Mouse (Mus musculus) hindbrain, embryonic 14.5 days (tissue): Measurements from ENCODE around the gene Itga9. TPM values are rescaled to one million over a fixed set of nuclear protein-coding genes. Genes with fewer than 3 reads are reported as not detected.

Experiments
- ATAC-seq: fragments of 200-750 bp; cut with Nextera tagmentation; 2 replicates; pipeline ENCODE4 v1.8.0; 2017; ENCODE audit warnings: moderate number of reproducible peaks, mild to moderate bottlenecking, moderate TSS enrichment, moderate library complexity; ENCODE audit not compliant: low FRiP score
- DNase-seq: peaks from one replicate; pipeline ENCODE4 v3.0.0-alpha.2; 2015; ENCODE audit warnings: low spot score
- H3K27ac ChIP-seq: fragments of 300-500 bp; sonication (generic); 2 replicates; pipeline ENCODE4 v1.5.1; 2014; ENCODE audit warnings: mild to moderate bottlenecking, moderate library complexity
- H3K27me3 ChIP-seq: fragments of 300-500 bp; sonication (generic); 2 replicates; pipeline ENCODE4 v1.6.1; 2014; ENCODE audit warnings: mild to moderate bottlenecking, low read length, mixed read lengths; ENCODE audit not compliant: control insufficient read depth, insufficient read depth
- H3K36me3 ChIP-seq: fragments of 300-500 bp; sonication (generic); replicated peaks from 2 replicates; pipeline ENCODE4 v1.6.1; 2014; ENCODE audit not compliant: control insufficient read depth, insufficient read depth
- H3K4me1 ChIP-seq: fragments of 300-500 bp; sonication (generic); replicated peaks from 2 replicates; pipeline ENCODE4 v1.6.1; 2014; ENCODE audit warnings: antibody characterized with exemption, low read length, mixed read lengths; ENCODE audit not compliant: control insufficient read depth, insufficient read depth
- H3K4me2 ChIP-seq: fragments of 300-500 bp; sonication (generic); replicated peaks from 2 replicates; pipeline ENCODE4 v1.6.1; 2014; ENCODE audit warnings: mild to moderate bottlenecking, moderate library complexity
- H3K4me3 ChIP-seq: fragments of 300-500 bp; sonication (generic); replicated peaks from 2 replicates; pipeline ENCODE4 v1.5.1; 2014; ENCODE audit warnings: mild to moderate bottlenecking, low read length
- H3K9ac ChIP-seq: fragments of 300-500 bp; sonication (generic); 2 replicates; pipeline ENCODE4 v1.6.1; 2014
- H3K9me3 ChIP-seq: fragments of 300-500 bp; sonication (generic); 2 replicates; pipeline ENCODE4 v1.6.1; 2016; ENCODE audit warnings: low read length; ENCODE audit not compliant: control insufficient read depth
- WGBS: fragments of 180-500 bp; shearing (Covaris S2); extraction: QIAGEN DNeasy Blood & Tissue Kit; methylation state at CpG from one replicate; pipeline ENCODE4 v1.1.7; 2014; 5-methylcytosine and 5-hydroxymethylcytosine counted together
- polyA plus RNA-seq: library from polyadenylated mRNA; unstranded; fragments of >200 nt; fragmentation: Nextera tagmentation; extraction: Ambion mirVana; gene quantifications from 2 replicates; pipeline ENCODE4 v1.2.1, GENCODE M21; 2014

Itga9 gene
- polyA plus RNA-seq, 1 experiment from 2014 or later = 4.4 TPM

DNA sequence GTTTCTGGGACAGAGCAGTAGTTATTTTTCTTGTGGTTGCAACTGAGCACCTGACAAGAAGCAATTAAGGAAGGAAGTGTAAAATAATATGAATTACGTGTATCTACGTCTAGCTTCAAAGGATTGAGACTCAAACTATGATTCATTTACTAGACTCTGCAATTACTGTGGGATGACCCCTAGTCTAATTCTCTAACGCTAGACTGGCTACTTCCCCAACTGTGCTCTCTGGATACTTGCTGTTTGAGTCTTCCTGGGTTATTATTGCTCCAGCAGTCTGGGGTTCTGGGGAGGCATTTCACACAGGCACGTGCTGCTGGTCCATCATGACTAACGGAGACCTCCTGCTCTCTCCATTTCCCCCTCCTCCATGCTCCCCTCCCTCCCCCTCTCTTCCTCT lies 10.7 kb downstream of the Itga9 start:
- Histone ChIP-seq H3K9ac (no peak overlapping the region), H3K4me3 (no peak overlapping the region), H3K4me2 (no peak overlapping the region), H3K36me3 (no peaks in the 10 kb centered on the region), H3K4me1 (peaks cover 1% of the 10 kb centered on the region; the same call in 1 of the 2 replicates), H3K27me3 (no peaks in the 10 kb centered on the region; the same call in 1 of the 2 replicates), H3K9me3 (no peaks in the 10 kb centered on the region), H3K27ac (no peak overlapping the region)
- 71% methylated on average over 5 of the region's 5 CpGs for WGBS
- ATAC-seq = no peak
- DNase-seq = no peak

DNA sequence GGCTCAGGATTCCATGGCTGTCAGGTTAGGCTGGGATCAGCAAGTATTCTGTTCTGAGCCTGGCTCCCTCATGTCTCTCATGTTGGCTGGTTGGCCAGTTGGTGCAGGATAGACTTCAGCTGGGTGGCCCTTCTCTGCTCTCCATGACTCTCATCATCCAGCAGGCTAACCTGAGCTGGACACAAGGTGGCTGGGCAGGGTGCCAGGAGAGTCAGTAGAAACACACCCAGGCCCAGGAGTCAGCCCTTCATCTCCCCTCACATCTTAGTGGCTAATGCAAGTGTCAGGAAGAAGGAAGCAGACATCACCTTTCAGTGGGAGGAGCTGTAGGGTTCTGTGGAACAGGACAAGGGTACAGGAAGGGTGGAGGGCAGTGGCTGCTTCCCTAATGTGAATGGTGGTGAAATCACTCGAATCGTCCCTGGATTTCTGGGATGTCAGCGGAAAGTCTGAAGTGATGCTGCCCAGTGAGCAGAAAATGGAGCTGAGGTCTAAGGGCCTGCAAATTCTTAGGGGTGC lies 12.3 kb downstream of the Itga9 start:
- ATAC-seq (no peak), DNase-seq (no peak)
- H3K4me2 ChIP-seq = no peak overlapping the region
- no peaks in the 10 kb centered on the region for H3K4me1 ChIP-seq
- H3K4me3 ChIP-seq = no peak overlapping the region
- no peak overlapping the region for H3K9ac ChIP-seq
- H3K9me3 ChIP-seq = no peaks in the 10 kb centered on the region
- H3K36me3 ChIP-seq = no peaks in the 10 kb centered on the region
- H3K27ac ChIP-seq = no peak overlapping the region
- WGBS = 85% methylated on average over 3 of the region's 3 CpGs
- no peaks in the 10 kb centered on the region for H3K27me3 ChIP-seq

DNA sequence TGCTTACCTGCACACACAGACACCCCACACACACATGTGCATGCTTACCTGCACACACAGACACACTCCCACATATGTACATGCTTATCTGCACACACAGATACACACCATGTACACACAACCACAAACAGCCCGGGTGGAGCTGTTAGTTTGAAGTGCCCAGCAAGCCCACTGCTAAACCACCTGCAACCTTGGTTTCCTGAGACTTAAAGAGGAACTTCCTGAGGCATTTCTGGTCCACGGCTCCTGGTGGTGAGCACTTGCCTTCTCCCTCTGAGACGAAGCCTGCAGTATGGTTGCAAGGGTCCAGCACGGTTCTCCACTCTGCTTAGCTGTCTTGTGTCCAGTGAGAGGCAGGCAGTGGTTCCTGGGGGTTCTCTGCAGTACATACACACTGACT lies 14.3 kb downstream of the Itga9 start:
- Histone ChIP-seq H3K27ac (no peak overlapping the region), H3K36me3 (no peaks in the 10 kb centered on the region), H3K4me1 (no peaks in the 10 kb centered on the region), H3K4me2 (no peak overlapping the region), H3K4me3 (no peak overlapping the region), H3K9ac (no peak overlapping the region), H3K27me3 (no peaks in the 10 kb centered on the region), H3K9me3 (no peaks in the 10 kb centered on the region)
- DNase-seq (no peak), ATAC-seq (no peak)
- 69% methylated on average over 4 of the region's 4 CpGs for WGBS

DNA sequence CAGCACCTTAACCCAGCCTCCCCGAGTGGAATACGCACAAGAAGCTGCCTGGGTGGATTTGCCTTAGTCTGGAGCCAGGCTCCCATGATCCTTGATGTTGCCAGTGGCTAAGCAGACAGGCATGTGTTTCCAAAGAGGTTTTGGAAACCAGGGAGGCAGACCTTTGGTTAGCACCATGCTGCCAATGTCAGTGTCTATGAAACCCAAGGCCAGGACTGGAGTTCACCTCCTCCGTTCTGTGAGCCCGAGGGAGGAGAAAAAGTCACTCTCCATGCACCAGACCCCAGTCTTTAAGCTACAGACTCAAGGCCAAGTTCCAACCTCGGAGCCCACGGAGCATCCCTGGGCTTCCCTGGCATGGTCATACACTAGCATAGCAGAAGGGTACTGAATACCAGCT lies 15.2 kb downstream of the Itga9 start:
- ATAC-seq = no peak
- Histone ChIP-seq H3K36me3 (no peaks in the 10 kb centered on the region), H3K27me3 (no peaks in the 10 kb centered on the region), H3K4me3 (no peak overlapping the region), H3K4me1 (no peaks in the 10 kb centered on the region), H3K9me3 (no peaks in the 10 kb centered on the region), H3K9ac (no peak overlapping the region), H3K27ac (no peak overlapping the region), H3K4me2 (no peak overlapping the region)
- no peak for DNase-seq
- WGBS = 92% methylated on average over 6 of the region's 6 CpGs

DNA sequence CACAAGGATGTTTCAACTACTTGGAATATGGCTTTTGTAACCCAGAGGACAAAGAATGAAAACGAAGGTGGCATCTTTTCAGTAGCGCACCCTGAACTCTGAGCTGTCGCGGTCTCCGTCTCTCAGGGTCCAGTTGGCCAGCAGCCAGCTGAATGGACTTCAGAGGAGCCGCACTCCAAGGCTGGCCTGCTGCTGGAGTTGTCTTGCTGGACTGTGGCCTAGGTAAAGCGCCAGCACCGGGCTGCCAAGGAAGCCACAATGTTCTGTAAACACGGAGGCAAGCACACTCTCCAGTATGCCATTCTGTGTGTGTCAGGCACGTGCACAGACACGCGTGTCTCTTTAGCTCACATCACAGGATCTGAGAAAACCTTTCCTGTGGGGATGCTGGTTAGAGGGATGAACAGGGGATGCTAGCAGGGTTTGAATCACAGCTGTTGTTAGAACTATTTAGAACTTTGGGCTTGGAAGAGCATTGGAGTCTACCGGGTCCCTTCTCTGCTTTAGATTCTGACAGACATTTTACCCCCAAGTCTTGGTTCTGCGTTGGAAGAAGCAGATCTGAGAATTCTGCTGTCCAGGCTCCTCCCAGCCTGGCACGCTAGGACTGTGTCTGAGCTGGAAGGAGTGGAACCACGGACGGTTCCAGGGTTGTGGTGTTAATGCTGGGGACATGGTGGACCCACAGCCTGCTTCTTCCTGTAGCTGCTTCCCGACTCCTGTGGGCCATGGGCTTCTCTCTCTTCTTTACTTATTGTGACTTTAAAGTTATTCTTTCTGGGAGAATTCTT lies 16.1 kb downstream of the Itga9 start:
- H3K27me3 ChIP-seq = no peaks in the 10 kb centered on the region
- H3K27ac ChIP-seq = no peak overlapping the region
- no peaks in the 10 kb centered on the region for H3K9me3 ChIP-seq
- H3K36me3 ChIP-seq = no peaks in the 10 kb centered on the region
- no peak for ATAC-seq
- H3K4me3 ChIP-seq = no peak overlapping the region
- no peak for DNase-seq
- H3K4me1 ChIP-seq = no peaks in the 10 kb centered on the region
- H3K9ac ChIP-seq = no peak overlapping the region
- 85% methylated on average over 18 of the region's 18 CpGs for WGBS
- no peak overlapping the region for H3K4me2 ChIP-seq

DNA sequence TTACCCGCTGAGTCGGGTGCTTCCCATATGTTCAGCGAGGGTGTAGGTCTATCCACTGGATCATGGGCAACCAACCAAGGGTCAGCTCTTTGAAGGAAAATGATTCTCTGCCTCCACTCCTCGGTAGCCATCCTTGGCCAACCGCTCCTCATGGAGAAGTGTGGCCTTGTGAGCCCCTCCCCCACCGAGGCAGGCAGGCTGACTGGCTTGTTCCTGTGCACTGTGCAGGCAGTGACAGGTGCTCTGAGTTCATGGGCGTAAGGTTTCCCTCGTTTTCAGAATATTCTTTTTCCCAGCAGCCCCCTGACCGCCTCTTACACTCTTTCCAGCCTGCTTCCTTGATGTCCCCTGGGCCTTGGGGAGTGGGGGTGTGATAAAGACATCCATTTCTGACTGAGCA lies 17.0 kb downstream of the Itga9 start:
- H3K9me3 ChIP-seq = no peaks in the 10 kb centered on the region
- no peaks in the 10 kb centered on the region for H3K4me1 ChIP-seq
- 75% methylated on average over 9 of the region's 9 CpGs for WGBS
- no peaks in the 10 kb centered on the region for H3K27me3 ChIP-seq
- ATAC-seq (no peak), DNase-seq (no peak)
- H3K36me3 ChIP-seq = no peaks in the 10 kb centered on the region
- H3K4me2 ChIP-seq = no peak overlapping the region
- H3K4me3 ChIP-seq = no peak overlapping the region
- no peak overlapping the region for H3K9ac ChIP-seq
- H3K27ac ChIP-seq = no peak overlapping the region

DNA sequence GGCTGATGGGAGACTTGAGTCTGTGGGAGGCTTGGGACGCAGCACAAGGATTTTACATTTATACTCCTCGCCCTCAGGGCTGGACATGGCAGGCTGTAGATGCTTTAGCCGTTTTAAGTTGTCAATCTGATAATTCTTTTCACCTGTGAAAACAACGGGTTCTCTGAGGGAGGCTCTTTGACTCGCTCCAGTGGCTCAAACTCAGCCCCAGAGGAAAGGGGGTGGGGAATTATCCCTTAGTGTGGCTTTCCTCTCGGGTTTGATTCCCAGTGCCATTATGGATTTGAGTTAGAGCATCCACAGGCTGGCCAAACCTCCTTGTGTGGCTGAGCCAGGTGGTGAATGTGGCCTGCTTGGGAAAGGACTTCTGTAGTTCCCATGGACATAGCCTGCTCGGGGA lies 17.7 kb downstream of the Itga9 start:
- ATAC-seq = no peak
- Histone ChIP-seq H3K9ac (no peak overlapping the region), H3K27ac (no peak overlapping the region), H3K9me3 (no peaks in the 10 kb centered on the region), H3K27me3 (no peaks in the 10 kb centered on the region), H3K36me3 (no peaks in the 10 kb centered on the region), H3K4me2 (no peak overlapping the region), H3K4me1 (no peaks in the 10 kb centered on the region), H3K4me3 (no peak overlapping the region)
- WGBS = 38% methylated on average over 7 of the region's 7 CpGs
- DNase-seq = no peak

DNA sequence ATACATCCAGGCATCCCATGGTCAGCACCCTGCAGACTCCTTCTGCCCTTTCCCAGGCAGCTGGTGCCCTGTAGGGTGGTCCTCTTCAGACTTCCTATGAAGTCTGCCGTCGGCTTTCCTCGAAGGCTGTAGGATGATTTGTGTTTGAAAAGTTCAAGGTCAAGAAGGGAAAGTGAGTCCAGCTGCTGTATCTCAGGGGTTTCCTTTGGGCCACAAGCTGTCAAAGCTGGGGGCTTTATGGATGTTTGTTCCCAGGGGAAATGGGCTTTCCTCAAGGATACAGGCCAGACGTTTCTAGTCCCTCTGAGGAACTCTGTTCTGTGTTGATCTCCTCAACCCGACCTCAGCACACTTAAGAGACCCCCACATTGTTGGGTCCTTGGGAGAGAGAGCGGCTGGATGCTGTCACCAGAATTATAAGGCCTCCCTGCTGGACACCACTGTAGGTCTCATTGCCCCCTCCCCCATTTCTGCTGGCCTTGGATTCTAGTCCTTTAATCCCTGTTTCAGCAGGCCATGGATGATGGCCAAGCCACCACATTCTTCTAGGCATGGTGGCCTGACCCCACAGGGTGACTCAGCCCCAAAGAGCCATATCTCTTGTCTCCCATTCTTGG lies 23.4 kb downstream of the Itga9 start:
- Histone ChIP-seq H3K27ac (no peak overlapping the region), H3K9me3 (no peaks in the 10 kb centered on the region), H3K9ac (no peak overlapping the region), H3K36me3 (no peaks in the 10 kb centered on the region), H3K27me3 (no peaks in the 10 kb centered on the region), H3K4me3 (no peak overlapping the region), H3K4me2 (no peak overlapping the region), H3K4me1 (no peaks in the 10 kb centered on the region)
- 61% methylated on average over 6 of the region's 6 CpGs for WGBS
- no peak for ATAC-seq
- DNase-seq = no peak

DNA sequence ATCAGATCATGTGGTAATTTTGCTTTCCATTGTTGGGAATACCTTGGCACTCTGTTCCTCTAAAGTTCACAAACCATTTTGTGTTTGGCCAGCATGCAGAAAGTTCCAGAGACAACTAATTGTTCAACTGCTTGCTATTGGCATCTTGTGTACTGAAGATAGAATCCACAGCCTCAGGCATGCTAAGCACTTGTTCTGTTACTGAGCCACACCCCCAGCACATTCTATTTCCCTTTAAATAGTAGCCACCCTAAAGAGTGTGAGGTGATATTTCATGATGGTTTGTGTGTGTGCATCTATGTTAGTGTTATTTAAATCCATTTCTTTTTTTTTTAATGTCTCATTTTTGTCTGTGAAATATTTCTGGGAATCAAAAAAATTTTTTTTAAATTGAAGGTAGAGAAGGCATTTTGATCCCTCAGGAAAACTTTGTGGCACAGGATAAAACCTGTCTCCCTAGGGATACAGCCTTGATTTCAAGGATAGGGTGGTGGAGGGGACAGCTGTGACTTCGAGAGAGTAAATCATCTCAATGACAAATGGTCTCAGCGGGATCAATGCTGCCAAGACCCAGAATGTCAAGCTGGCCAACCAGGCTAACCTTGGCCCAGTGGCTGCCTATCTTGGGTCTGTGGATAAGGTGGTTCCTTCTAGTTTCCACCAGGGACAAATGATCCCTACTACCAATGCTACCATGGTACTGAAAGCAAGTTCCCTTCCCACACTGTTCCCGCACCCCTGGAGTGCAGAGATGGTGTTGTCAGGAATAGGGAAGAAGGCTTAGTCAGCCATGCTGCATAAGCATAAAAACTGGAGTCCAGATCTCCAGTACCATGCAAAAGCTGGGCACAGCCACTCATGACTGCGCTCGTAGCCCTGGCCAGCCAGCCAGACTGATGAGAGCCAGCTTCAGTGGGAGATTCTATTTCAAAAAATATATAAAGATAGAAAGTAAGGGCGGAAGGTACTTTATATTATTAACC lies 25.6 kb downstream of the Itga9 start:
- Histone ChIP-seq H3K36me3 (no peaks in the 10 kb centered on the region), H3K27me3 (no peaks in the 10 kb centered on the region), H3K9ac (no peak overlapping the region), H3K9me3 (no peaks in the 10 kb centered on the region), H3K4me2 (no peak overlapping the region), H3K27ac (no peak overlapping the region), H3K4me1 (no peaks in the 10 kb centered on the region), H3K4me3 (no peak overlapping the region)
- DNase-seq (no peak), ATAC-seq (no peak)
- 74% methylated on average over 6 of the region's 6 CpGs for WGBS
